Mouse (Mus musculus) MEL (cell line): ENCODE results near the gene Nme3.

Source experiments
- MEF2A ChIP-seq: IDR thresholded peaks from 2 replicates; pipeline ENCODE4 v1.6.1; 2014; ENCODE audit warnings: low read depth, mild to moderate bottlenecking, inconsistent platforms, low read length, improper control_type of control experiment; ENCODE audit not compliant: poor library complexity, insufficient replicate concordance, severe bottlenecking; ENCODE audit errors: extremely low read depth
- POLR2AphosphoS5 ChIP-seq: IDR thresholded peaks from 2 replicates; pipeline ENCODE4 v1.6.1; 2012; ENCODE audit warnings: low read depth, borderline replicate concordance, mild to moderate bottlenecking, inconsistent platforms, low read length, moderate library complexity, mixed read lengths
- RAD21 ChIP-seq: IDR thresholded peaks from 2 replicates; pipeline ENCODE4 v1.6.1; 2011; ENCODE audit warnings: mild to moderate bottlenecking, low read depth, low read length, improper control_type of control experiment

DNA sequence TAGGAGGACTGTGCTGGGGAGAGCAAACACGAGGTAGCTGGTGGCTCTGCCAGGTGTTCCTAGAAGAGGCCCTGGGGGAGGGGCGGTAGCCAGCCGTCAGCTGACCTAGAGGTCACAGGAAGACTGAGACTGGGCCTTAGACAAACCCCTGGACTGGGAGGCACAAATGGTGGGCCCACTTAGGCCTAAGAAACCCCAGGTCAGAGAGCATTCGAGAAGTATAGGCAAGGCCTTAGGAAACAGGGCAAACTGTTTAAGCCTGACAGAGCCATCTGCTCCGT lies 18.2 kb upstream of the Nme3 start:
- TF ChIP-seq POLR2AphosphoS5 (no peak), RAD21 (no peak), MEF2A (no peak)
